Mouse (Mus musculus): ENCODE measurements around the gene Pld4. TPM values are rescaled to one million over a fixed set of nuclear protein-coding genes. Genes with fewer than 3 reads are reported as not detected.

The Pld4 gene
- total and polyA plus RNA-seq, 3 experiments = 112 to 226 (median 149) TPM

- Histone ChIP-seq H3K27me3 (replicated peaks) (peaks cover 40% of the 10 kb centered on the region), H3K4me3 (replicated peaks in 1 of 3; ENCODE audit: low read depth in 2 of 3, low read length in 2 of 3, poor library complexity in 1 of 3) (peak overlapping the region in 2 of 3 experiments; percentile 58 to 67), H3K4me2 (ENCODE audit: insufficient read depth, low read depth, poor library complexity, severe bottlenecking) (peak overlapping the region; percentile 61; the same call in 1 of the 2 replicates), H3K79me2 (replicated peaks; ENCODE audit: control insufficient read depth, extremely low read depth, insufficient read depth, poor library complexity, severe bottlenecking) (no peaks in the 10 kb centered on the region), H3K9me3 (replicated peaks; ENCODE audit: low read length) (no peaks in the 10 kb centered on the region), H3K27ac (ENCODE audit: insufficient read depth, low read depth) (no peak overlapping the region), H3K4me1 (ENCODE audit: control insufficient read depth in 1 of 2, insufficient read depth in 2 of 2) (peaks cover 11 to 20% of the 10 kb centered on the region in 2 experiments), H3K9ac (ENCODE audit: insufficient read depth, low read depth) (peak overlapping the region; percentile 32; the same call in 1 of the 2 replicates), H3K36me3 (replicated peaks in 1 of 2; ENCODE audit: control insufficient read depth in 1 of 2, insufficient read depth in 1 of 2, low read length in 1 of 2) (no peaks in the 10 kb centered on the region)
- no peak for TF ChIP-seq MYC (IDR thresholded peaks at IDR 0.05; ENCODE audit: low read depth, low read length)
- TF ChIP-seq POLR2AphosphoS2 (IDR thresholded peaks at IDR 0.05; ENCODE audit: low read depth, low read length) = no peak
- no peak for TF ChIP-seq NELFE (IDR thresholded peaks at IDR 0.05; ENCODE audit: low read depth, low read length)
- no peak for TF ChIP-seq BHLHE40 (IDR thresholded peaks at IDR 0.05; ENCODE audit: low read depth, low read length)
- 0 out of 2 replicates have a peak, but pooled peaks have one; percentile 28 for TF ChIP-seq ELF1 (IDR thresholded peaks at IDR 0.05; ENCODE audit: low read depth, low read length)
- no peak for TF ChIP-seq UBTF (IDR thresholded peaks at IDR 0.05; ENCODE audit: low read depth, low read length)
- TF ChIP-seq TCF12 (IDR thresholded peaks at IDR 0.05; ENCODE audit: low read depth, low read length) = 0 out of 2 replicates have a peak, but pooled peaks have one; percentile 8
- in situ Hi-C loops (cut with MboI; ENCODE audit: low pct_ligation_motif_present, low pct_unique_long_range_greater_than_20kb, low sequenced_read_pairs) = no loop called here
- DNase-seq (ENCODE audit: extremely low read depth) = no peak
- dilution Hi-C loops (cut with MboI; ENCODE audit: extremely low pct_ligation_motif_present, extremely low pct_unique_long_range_greater_than_20kb, low sequenced_read_pairs) = no loop called here
Measured at GRCm38 (mm10) chr12:112721424-112722239, 38.8 kb upstream of the Pld4 start.

GRCm38 (mm10) chr12:112722240-112723027 lies 38.0 kb upstream of the Pld4 start:
- TF ChIP-seq POLR2AphosphoS2 (IDR thresholded peaks at IDR 0.05; ENCODE audit: low read depth, low read length) (no peak), TCF12 (IDR thresholded peaks at IDR 0.05; ENCODE audit: low read depth, low read length) (no peak), KAT2A (IDR thresholded peaks at IDR 0.05; ENCODE audit: insufficient replicate concordance, low read length) (no peak), NRF1 (IDR thresholded peaks at IDR 0.05; ENCODE audit: low read depth, low read length) (peak; percentile 64), IRF4 (IDR thresholded peaks at IDR 0.05; ENCODE audit: low read depth, low read length) (no peak), USF1 (IDR thresholded peaks at IDR 0.05; ENCODE audit: low read depth, low read length) (no peak), JUND (conservative IDR thresholded peaks at IDR 0.05; ENCODE audit: low read depth, low read length) (no peak), SIN3A (IDR thresholded peaks at IDR 0.05; ENCODE audit: low read length) (no peak)
- Histone ChIP-seq H3K27me3 (replicated peaks) (peaks cover 48% of the 10 kb centered on the region), H3K27ac (ENCODE audit: insufficient read depth, low read depth) (no peak overlapping the region), H3K4me2 (ENCODE audit: insufficient read depth, low read depth, poor library complexity, severe bottlenecking) (peak overlapping the region; percentile 61), H3K4me1 (ENCODE audit: control insufficient read depth in 1 of 2, insufficient read depth in 2 of 2) (peaks cover 11 to 20% of the 10 kb centered on the region in 2 experiments), H3K9me3 (replicated peaks; ENCODE audit: low read length) (no peaks in the 10 kb centered on the region), H3K79me2 (replicated peaks; ENCODE audit: control insufficient read depth, extremely low read depth, insufficient read depth, poor library complexity, severe bottlenecking) (no peaks in the 10 kb centered on the region), H3K36me3 (replicated peaks in 1 of 2; ENCODE audit: control insufficient read depth in 1 of 2, insufficient read depth in 1 of 2, low read length in 1 of 2) (no peaks in the 10 kb centered on the region), H3K4me3 (replicated peaks in 1 of 3; ENCODE audit: low read depth in 2 of 3, low read length in 2 of 3, poor library complexity in 1 of 3) (peak overlapping the region; percentile 42 to 67 (median 58)), H3K9ac (ENCODE audit: insufficient read depth, low read depth) (peak overlapping the region; percentile 32; the same call in 1 of the 2 replicates)
- dilution Hi-C loops (cut with MboI; ENCODE audit: extremely low pct_ligation_motif_present, extremely low pct_unique_long_range_greater_than_20kb, low sequenced_read_pairs) (no loop called here), in situ Hi-C loops (cut with MboI; ENCODE audit: low pct_ligation_motif_present, low pct_unique_long_range_greater_than_20kb, low sequenced_read_pairs) (no loop called here)
- DNase-seq (ENCODE audit: extremely low read depth) = no peak
